Mouse (Mus musculus): ENCODE data around the gene Gnb4.

Gnb4 gene

GRCm38 (mm10) chr3:32615376-32615775, 1.0 kb downstream of the Gnb4 start:
- no peak for DNase-seq (ENCODE audit: low read depth in 1 of 2, low spot score in 2 of 2)

DNA sequence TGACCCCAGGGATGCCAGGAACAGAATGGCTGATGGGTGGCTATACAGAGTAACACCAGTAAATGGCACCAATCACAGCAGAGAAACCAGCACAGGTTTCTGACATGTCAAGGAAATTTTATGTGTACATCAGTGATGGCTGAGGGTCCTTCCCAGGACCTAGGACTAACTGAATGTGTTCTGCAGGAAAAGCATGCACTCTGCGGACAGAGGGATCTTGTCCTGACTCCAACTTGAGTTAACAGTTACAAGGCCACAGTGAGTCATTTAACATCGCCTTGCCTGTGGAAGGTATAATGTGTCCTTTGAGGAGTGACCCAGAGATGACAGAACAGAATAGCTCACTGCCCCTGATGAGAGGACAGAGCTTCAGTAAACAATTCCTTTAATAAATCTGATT, 1.6 kb downstream of the Gnb4 start:
- DNase-seq (ENCODE audit: low read depth in 1 of 2, low spot score in 2 of 2): no peak

- DNase-seq (ENCODE audit: low read depth in 1 of 2, low spot score in 2 of 2): no peak
These were observed 4.7 kb downstream of the Gnb4 start for GRCm38 (mm10) chr3:32611606-32612170.

GRCm38 (mm10) chr3:32610560-32610959, 5.8 kb downstream of the Gnb4 start:
- no peak for DNase-seq (ENCODE audit: low read depth in 1 of 2, low spot score in 2 of 2)

- no peak for DNase-seq (ENCODE audit: low read depth in 1 of 2, low spot score in 2 of 2)
These were observed 7.2 kb downstream of the Gnb4 start for GRCm38 (mm10) chr3:32609233-32609632.

DNA sequence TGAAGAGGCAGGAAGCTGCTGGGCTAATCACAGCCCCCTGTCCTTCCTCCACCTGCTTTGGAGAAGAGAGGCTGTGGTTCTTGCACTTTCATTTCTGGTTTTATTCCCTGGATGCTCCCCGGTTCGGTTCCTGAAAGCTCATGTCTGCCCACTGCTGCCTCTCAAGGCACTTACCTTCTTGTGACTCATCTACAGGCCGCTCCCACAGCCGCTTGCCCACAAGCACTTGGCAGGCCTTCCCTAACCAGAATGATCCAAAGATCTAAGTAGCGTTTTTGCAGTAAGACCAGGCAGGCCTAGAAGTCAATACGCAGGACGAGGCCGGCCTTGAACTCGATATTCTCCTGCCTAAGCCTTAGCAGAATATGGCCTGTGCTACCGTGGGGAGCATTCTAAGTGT, 15.3 kb downstream of the Gnb4 start:
- no peak for DNase-seq (ENCODE audit: low read depth in 1 of 2, low spot score in 2 of 2)

- no peak for DNase-seq (ENCODE audit: low read depth in 1 of 2, low spot score in 2 of 2)
These were observed 17.1 kb downstream of the Gnb4 start for GRCm38 (mm10) chr3:32599328-32599727.

GRCm38 (mm10) chr3:32595080-32595479, 21.3 kb downstream of the Gnb4 start:
- no peak for DNase-seq (ENCODE audit: low read depth in 1 of 2, low spot score in 2 of 2)

DNA sequence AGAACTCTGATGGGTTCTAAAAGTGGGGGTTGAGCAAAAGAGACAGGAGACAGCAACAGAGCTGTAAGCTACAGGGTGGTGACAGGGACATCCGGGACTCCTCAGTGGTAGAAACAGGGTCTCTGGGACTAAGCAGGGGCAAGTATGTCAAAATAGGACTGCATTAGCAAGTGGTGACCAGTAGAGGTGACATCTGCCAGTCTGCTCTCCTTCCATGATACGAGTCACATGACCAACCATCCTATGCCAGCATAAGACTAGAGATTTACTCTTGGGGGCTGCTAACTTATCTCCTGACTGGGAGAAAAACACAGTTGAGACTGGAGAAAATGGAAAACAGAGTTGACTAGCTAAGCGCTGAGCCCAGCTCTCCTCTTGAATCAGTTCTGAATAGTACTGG, 30.1 kb downstream of the Gnb4 start:
- no peak for DNase-seq (ENCODE audit: low read depth in 1 of 2, low spot score in 2 of 2)

GRCm38 (mm10) chr3:32583489-32583888, 32.9 kb downstream of the Gnb4 start:
- DNase-seq (ENCODE audit: low read depth in 1 of 2, low spot score in 2 of 2): no peak

DNA sequence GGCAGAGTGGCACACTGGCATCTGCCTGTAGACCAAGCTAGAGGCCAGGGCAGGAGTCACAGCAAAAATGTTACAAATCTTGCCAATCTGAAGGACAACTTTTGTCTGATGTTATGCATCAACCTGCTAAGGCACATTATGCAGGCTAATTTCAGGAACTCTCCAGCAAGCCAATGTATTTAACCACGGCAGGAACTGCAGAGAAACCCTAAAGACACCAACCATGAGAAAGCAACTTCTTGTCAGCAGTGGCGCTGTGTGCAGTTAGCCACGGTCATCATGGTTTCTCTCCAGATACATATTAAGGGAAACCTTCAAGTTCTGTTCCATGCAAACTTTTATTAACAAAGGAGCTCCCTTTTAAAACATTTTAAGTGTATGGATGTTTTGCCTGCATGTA, 34.5 kb downstream of the Gnb4 start:
- no peak for DNase-seq (ENCODE audit: low read depth in 1 of 2, low spot score in 2 of 2)

GRCm38 (mm10) chr3:32580738-32581137, 35.6 kb downstream of the Gnb4 start:
- DNase-seq (ENCODE audit: low read depth in 1 of 2, low spot score in 2 of 2): no peak

DNA sequence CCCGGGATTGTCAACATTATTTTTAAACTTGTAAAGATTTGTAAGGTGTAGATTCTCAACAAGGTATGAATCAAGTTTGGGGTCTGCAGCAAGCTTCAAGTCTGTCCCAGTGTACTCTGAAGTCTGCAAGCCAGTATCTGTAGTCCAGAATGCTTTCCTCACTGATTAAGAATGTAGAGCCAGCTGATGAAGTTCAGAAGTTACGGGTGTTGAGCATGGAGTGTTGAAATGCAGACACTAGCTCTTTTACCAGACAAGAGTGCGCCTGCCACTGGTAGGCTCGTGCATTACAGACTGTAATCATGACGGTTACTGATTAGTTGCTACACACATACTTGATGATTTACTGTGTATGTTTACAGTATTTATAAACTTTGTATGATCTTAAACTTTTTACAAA, 37.6 kb downstream of the Gnb4 start:
- no peak for DNase-seq (ENCODE audit: low read depth in 1 of 2, low spot score in 2 of 2)

DNA sequence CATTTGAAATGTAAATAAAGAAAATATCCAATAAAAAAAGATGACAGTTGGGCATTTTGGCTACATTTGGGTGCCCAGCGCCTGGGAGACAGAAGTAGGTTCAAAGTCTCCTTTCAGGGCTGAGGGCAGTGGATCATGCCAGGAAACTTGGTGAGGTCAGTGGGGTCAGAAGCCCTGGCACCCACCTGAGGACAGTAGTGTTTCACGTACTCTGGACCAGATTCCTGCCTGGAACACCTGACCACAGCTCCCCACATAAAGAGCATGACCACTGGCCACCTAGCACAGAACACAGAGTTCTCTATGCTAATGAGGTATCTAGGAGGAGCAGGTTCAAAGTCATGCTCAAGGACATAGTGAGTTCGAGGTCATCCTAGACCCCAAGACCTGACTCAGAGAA, 41.2 kb downstream of the Gnb4 start:
- DNase-seq (ENCODE audit: low read depth in 1 of 2, low spot score in 2 of 2): peak in 1 of 2 experiments; percentile 2

GRCm38 (mm10) chr3:32573881-32574280, 42.5 kb downstream of the Gnb4 start:
- no peak for DNase-seq (ENCODE audit: low read depth in 1 of 2, low spot score in 2 of 2)

DNA sequence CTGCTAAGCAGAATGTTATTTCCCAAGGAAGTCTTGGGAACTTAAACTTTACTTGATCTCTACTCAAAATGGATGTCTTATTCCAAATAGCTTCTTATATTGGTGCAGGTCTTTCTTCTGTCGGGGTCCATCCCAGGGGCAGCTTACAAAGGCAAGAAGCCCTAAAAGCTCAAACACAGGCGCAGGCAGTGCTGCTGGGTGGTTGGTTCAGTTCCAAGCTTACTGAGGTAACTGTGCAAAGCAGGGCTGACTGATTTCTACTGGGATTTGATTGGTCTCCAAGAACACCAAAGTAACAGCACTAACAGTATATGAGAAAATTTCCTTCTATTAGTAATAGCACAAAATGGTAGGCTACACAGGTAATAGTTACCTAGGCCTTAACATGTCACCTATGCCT, 43.3 kb downstream of the Gnb4 start:
- DNase-seq (ENCODE audit: low read depth in 1 of 2, low spot score in 2 of 2): no peak

DNA sequence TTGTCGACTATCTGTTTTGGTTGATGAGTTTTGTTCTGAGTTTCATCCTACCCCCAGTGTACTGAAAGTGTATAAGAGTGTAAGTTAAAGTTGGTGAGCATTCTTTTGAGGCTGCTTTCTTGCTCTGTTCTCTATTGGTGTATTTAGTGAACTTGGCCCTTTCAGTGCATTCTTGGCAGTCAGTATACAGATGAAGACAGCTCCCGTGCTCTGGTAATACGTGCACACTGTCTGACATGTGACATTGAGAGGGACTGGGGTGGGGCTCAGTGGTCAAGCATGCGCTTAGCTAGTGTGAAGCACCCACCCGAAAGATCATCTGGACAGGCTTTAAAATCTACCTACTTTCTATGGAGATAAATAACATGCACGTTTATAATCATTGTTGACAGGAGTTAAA, 53.0 kb downstream of the Gnb4 start:
- no peak for DNase-seq (ENCODE audit: low read depth in 1 of 2, low spot score in 2 of 2)

GRCm38 (mm10) chr3:32553061-32553460, 63.3 kb downstream of the Gnb4 start:
- DNase-seq (ENCODE audit: low read depth in 1 of 2, low spot score in 2 of 2): no peak

DNA sequence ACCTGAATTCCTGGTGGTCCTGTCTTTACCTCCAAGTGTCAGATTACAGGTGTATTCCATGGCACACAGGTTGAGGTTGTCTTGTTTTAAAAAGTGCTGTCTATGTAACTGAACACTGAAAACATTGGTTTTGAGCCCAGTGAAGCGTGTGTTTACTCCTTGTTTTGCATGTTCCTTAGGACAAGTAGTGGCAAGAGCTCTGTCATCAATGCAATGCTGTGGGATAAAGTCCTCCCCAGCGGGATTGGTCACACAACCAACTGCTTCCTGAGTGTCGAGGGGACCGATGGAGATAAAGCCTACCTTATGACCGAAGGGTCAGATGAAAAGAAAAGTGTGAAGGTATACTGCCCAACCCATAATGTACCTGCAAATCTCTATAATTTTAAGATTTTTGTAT, 78.3 kb downstream of the Gnb4 start:
- DNase-seq (ENCODE audit: low read depth in 1 of 2, low spot score in 2 of 2): no peak

- no peak for DNase-seq (ENCODE audit: low read depth in 1 of 2, low spot score in 2 of 2)
These were observed 78.8 kb downstream of the Gnb4 start for GRCm38 (mm10) chr3:32537556-32537955.

- DNase-seq (ENCODE audit: low read depth in 1 of 2, low spot score in 2 of 2): no peak
These were observed 80.7 kb downstream of the Gnb4 start for GRCm38 (mm10) chr3:32535692-32536091.
